Mouse (Mus musculus) kidney, adult 2 months (tissue): ENCODE data around the gene Fgf7. TPM values are rescaled to one million over a fixed set of nuclear protein-coding genes. Genes with fewer than 3 reads are reported as not detected.

Source experiments
- DNase-seq: peaks from one replicate; pipeline ENCODE4 v3.0.0; 2021
- H3K27ac ChIP-seq: fragments of 200-500 bp; 2 replicates; pipeline ENCODE4 v1.5.1; 2012; ENCODE audit warnings: low read depth, low read length, control low read depth, inconsistent platforms; ENCODE audit not compliant: insufficient read depth
- H3K27me3 ChIP-seq: fragments of 200-500 bp; replicated peaks from 2 replicates; pipeline ENCODE4 v1.6.1; 2012; ENCODE audit warnings: mild to moderate bottlenecking, moderate library complexity, low read length, inconsistent platforms; ENCODE audit not compliant: control insufficient read depth, insufficient read depth
- H3K36me3 ChIP-seq: fragments of 200-500 bp; 2 replicates; pipeline ENCODE4 v1.6.1; 2012; ENCODE audit warnings: mild to moderate bottlenecking, moderate library complexity, low read length, inconsistent platforms; ENCODE audit not compliant: control insufficient read depth, insufficient read depth
- H3K4me1 ChIP-seq: fragments of 200-500 bp; 2 replicates; pipeline ENCODE4 v1.6.1; 2011; ENCODE audit warnings: low read length; ENCODE audit not compliant: control insufficient read depth, insufficient read depth
- H3K4me3 ChIP-seq: fragments of 200-500 bp; 2 replicates; pipeline ENCODE4 v1.5.1; 2011; ENCODE audit warnings: mild to moderate bottlenecking, low read depth, low read length, control low read depth; ENCODE audit not compliant: insufficient read depth
- CTCF ChIP-seq: fragments of 200-500 bp; conservative IDR thresholded peaks from 2 replicates; pipeline ENCODE4 v1.5.1; 2011; ENCODE audit warnings: low read depth, mild to moderate bottlenecking, control low read depth, low read length, moderate library complexity, mixed read lengths; ENCODE audit not compliant: insufficient read depth, insufficient read length
- POLR2A ChIP-seq: fragments of 200-500 bp; IDR thresholded peaks from one replicate; pipeline ENCODE4 v1.6.1; 2011; ENCODE audit warnings: low read depth, low read length, control low read depth
- WGBS: fragments of 180-500 bp; shearing (Covaris S2); methylation state at CpG from one replicate; pipeline ENCODE4 v1.1.7; 2018; 5-methylcytosine and 5-hydroxymethylcytosine counted together
- polyA plus RNA-seq: library from polyadenylated mRNA; depleted of rRNA; stranded (reverse); fragments of >200 nt; gene quantifications from 2 replicates; pipeline ENCODE4 v1.2.3, GENCODE M21; 2012; rRNA removed

Gene Fgf7
- 0.37 and 0.47 TPM in 2 replicates for polyA plus RNA-seq

DNA sequence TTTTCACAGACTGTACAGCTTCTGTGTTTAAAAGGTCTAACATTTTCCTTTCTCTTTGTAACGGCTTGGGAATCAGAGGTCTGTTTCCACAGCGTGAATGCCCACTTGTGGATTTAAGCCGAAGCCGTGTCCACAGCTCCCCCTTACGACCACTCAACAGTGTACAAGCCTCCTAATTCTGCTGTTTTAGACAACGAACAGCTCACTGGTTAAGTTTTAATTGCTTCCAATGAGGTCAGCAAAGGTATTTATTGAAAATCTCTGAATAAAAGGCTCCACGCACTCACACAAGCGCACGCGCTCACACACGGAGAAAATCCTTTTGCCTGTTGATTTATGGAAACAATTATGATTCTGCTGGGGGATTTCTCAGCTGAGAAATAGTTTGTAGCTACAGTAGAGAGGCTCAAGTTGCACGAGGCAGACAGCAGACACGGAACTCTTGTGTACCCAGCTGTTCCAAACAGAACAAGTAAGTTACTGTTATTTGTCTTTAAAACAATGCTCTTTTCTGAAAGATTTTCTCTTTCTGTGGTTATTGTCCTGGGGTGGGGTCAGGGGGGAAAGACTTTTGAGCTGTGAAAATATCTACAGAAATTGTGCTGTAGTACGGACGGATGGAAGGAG lies at the start of gene Fgf7:
Gene Fgf7 (plus strand): TSS at position 280 of the 627 bp plus-strand sequence.
- Histone ChIP-seq H3K36me3 (no peaks in the 10 kb centered on the region), H3K4me3 (no peak within 1 kb of the TSS), H3K27me3 (no peaks in the 10 kb centered on the region), H3K4me1 (no peaks in the 10 kb centered on the region), H3K27ac (no peak within 1 kb of the TSS)
- WGBS = 26% methylated on average over 15 of the region's 15 CpGs
- TF ChIP-seq CTCF = no peak; the same call in 1 of the 2 replicates
- peak; percentile 13 for DNase-seq

DNA sequence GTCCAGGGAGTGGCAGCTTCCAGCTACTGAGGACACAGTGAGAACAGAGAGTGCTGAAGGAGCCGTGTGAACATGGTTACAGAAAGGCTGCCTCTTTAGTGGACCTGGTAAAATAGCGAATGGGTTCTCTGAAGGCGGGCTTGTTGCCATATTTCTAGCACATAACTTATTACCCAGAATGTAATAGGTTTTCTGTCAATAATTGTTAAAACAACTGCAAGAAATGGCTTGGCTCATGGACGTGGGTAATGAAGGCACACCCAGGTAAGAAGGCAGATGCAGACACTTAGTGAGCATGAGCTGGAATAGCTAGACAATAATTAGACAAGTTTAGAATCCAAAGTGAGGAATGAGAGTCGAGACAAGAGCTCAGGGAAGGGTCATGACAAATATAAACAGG lies 32.2 kb upstream of the Fgf7 start:
- Histone ChIP-seq H3K4me1 (peaks cover 4% of the 10 kb centered on the region; the same call in 1 of the 2 replicates), H3K27me3 (no peaks in the 10 kb centered on the region), H3K27ac (no peak overlapping the region), H3K36me3 (no peaks in the 10 kb centered on the region), H3K4me3 (no peak overlapping the region)
- 49% methylated on average over 5 of the region's 5 CpGs for WGBS
- peak; percentile 69 for DNase-seq
- no peak for TF ChIP-seq POLR2A

GRCm38 (mm10) chr2:126006088-126006487 lies 28.4 kb upstream of the Fgf7 start:
- peak; percentile 44 for DNase-seq
- Histone ChIP-seq H3K4me3 (no peak overlapping the region), H3K27ac (no peak overlapping the region), H3K36me3 (no peaks in the 10 kb centered on the region), H3K4me1 (peaks cover 4% of the 10 kb centered on the region; the same call in 1 of the 2 replicates), H3K27me3 (no peaks in the 10 kb centered on the region)
- WGBS = 37% methylated on average over 3 of the region's 3 CpGs
- TF ChIP-seq POLR2A (no peak), CTCF (peak; percentile 59)

DNA sequence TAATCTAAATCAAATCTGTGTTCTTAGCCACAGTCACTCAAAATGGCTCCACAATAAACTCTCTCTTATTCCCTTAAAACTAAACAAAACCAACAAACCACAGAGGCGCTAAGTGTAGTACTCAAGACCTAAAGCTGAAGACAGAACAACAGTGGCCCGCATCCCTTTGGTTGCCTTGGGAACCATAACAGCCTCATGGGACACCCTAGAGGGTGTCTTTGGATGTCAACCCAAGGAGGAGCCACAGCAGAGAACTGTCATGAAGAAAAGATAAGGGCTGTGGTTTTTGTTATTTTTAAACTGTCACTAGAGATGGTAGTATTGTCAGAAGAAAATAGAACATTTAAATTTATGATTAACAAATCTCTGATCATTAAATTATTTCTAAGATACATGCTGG lies 27.7 kb upstream of the Fgf7 start:
- WGBS = 89% methylated on average over 2 of the region's 2 CpGs
- H3K36me3 ChIP-seq = no peaks in the 10 kb centered on the region
- H3K27ac ChIP-seq = no peak overlapping the region
- peaks cover 4% of the 10 kb centered on the region; the same call in 1 of the 2 replicates for H3K4me1 ChIP-seq
- H3K27me3 ChIP-seq = no peaks in the 10 kb centered on the region
- no peak for TF ChIP-seq CTCF
- TF ChIP-seq POLR2A = no peak
- no peak overlapping the region for H3K4me3 ChIP-seq
- DNase-seq = no peak

GRCm38 (mm10) chr2:126014989-126015710 lies 19.3 kb upstream of the Fgf7 start:
- no peaks in the 10 kb centered on the region for H3K27me3 ChIP-seq
- no peaks in the 10 kb centered on the region for H3K4me1 ChIP-seq
- no peak overlapping the region for H3K27ac ChIP-seq
- no peak for DNase-seq
- H3K36me3 ChIP-seq = no peaks in the 10 kb centered on the region
- WGBS = 74% methylated on average over 12 of the region's 12 CpGs
- no peak overlapping the region for H3K4me3 ChIP-seq
- TF ChIP-seq CTCF = no peak
- TF ChIP-seq POLR2A = no peak

DNA sequence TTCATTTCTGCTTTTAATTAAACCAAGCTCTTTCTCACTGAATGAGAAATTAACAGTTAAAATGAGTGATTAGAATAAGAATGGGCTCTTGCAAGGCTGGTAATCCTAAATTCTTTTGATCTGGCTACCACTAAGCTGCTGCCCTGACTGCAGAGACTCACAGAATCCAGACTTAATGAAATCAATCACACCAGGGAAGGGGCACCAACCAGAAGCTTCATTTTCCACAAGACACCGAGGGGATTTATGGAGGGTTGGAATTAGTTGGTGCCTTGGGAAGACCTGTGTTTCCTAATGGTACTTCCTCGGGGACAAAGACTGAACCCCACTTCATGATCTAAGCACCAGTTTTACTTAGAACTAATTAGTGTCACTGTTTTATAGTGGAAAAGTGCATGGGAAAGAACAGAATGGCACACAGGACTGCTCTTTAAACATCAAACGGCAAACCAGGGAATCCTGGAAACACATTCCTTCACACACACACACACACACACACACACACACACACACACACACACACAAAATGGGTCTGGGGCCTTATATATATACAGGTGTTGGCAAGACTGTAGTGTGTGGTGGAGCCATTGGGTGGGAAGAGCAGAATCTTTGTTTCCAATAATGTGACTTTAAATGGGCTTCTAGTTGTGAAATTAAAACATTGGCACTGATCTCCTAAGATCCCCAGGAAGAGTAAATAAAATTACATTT lies 18.5 kb upstream of the Fgf7 start:
- no peaks in the 10 kb centered on the region for H3K36me3 ChIP-seq
- DNase-seq = no peak
- WGBS = 61% methylated on average over 3 of the region's 3 CpGs
- TF ChIP-seq POLR2A (no peak), CTCF (no peak)
- no peaks in the 10 kb centered on the region for H3K27me3 ChIP-seq
- no peak overlapping the region for H3K27ac ChIP-seq
- H3K4me1 ChIP-seq = no peaks in the 10 kb centered on the region
- no peak overlapping the region for H3K4me3 ChIP-seq

DNA sequence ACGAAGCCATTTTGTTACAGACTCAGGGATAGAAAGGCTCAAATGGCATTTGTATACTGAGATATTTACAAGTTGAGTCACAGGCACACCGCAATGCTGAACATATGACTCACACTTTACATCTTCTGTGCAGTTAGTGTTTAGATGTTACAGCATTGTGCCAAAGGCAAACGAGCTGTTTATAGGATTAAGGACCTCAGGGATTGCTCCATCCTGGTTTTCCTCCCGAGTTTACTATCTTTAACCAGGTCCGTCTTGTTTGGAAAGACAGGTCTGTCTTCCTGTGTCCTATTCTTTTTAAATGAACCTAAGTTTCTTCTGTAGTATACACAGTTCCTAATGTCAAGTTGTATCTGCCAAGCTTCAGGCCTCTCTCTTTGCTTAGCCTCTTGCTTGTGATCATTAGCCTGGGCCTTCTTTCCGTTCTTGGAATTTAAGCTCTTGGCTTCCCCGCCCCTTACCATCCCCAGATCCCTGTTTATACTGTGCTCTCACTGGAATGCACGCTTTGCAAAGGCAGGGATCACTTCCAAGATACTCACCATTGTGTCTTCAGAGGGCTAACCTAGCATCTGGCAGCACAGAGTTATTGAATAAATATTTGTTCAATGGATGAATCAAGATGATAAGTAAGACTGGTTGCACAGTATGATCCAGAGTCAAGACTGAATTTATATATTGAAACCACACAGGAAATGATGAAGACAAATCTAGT lies 3.1 kb upstream of the Fgf7 start:
- Histone ChIP-seq H3K27ac (no peak overlapping the region), H3K36me3 (no peaks in the 10 kb centered on the region), H3K4me1 (no peaks in the 10 kb centered on the region), H3K4me3 (no peak overlapping the region), H3K27me3 (no peaks in the 10 kb centered on the region)
- DNase-seq = no peak
- 67% methylated on average over 8 of the region's 8 CpGs for WGBS
- no peak for TF ChIP-seq POLR2A
- no peak for TF ChIP-seq CTCF
